ENCODE assay signal across 18 mouse cellular contexts in genomic region chr4:149025242-149025641, GRCm38 (mm10).
DNase-seq lines count a peak whose midpoint lies in the region; ATAC-seq and TF ChIP-seq lines count a peak whose summit lies in the region.
"Had no signal": no experiment of that assay in that cellular context is flagged by ENCODE, and none has a peak within 500 bp of the region (broad histone marks: within the 10 kb centered on the region; RNA-seq: fewer than 3 reads in every experiment).

No protein-coding gene starts in this region.

- ATAC-seq in frontal cortex, adult (ENCODE audit: low TSS enrichment) = peak; percentile 57; the same call in 1 of the 2 replicates
- ATAC-seq: forebrain, embryonic 16.5 days; liver, postnatal 0 days; lung, postnatal 0 days had no signal

- TF ChIP-seq POLR2A in brain, embryonic 14.5 days (IDR thresholded peaks at IDR 0.05; ENCODE audit: borderline replicate concordance, extremely low read depth, insufficient read depth, insufficient read length, poor library complexity, severe bottlenecking) = no peak

- no peak for DNase-seq in frontal cortex, postnatal 25 days (ENCODE audit: low spot score in 2 of 2)
- DNase-seq in left cerebral cortex, adult 18-20 months (ENCODE audit: low spot score in 2 of 2) = peak; percentile 6 to 12
- DNase-seq in left cerebral cortex, postnatal 4 days = no peak
- peak; percentile 60 for DNase-seq in brain, embryonic 14.5 days (ENCODE audit: low read depth)
- DNase-seq in telencephalon, adult 2 months (ENCODE audit: low read depth, low spot score) = peak; percentile 10
- DNase-seq in heart, adult 9 months (ENCODE audit: low spot score in 2 of 2) = no peak
- DNase-seq: adrenal gland, adult 2 months; cerebellum, adult 2 months; cerebellum, postnatal 25 days; embryo, embryonic 11 days; kidney, adult 11 months; kidney, postnatal 36 days; liver, postnatal 0 days; right cerebral cortex, postnatal 14 days; spleen, adult 18-20 months had no signal

- intact Hi-C loops in left cerebral cortex, postnatal 4 days (cut with DNase I) = no loop called here

- TF ChIP-seq CTCF in brain, embryonic 14.5 days (IDR thresholded peaks at IDR 0.05; ENCODE audit: borderline replicate concordance, extremely low read depth, insufficient read depth, insufficient read length) = no peak

Comparison
In these comparisons a context has a peak if more than half of its experiments do, and no peak if none do; other contexts are left out.
1. DNase-seq: peak in left cerebral cortex, adult 18-20 months (2 of 2), brain, embryonic 14.5 days (single experiment) and telencephalon, adult 2 months (single experiment); none in frontal cortex, postnatal 25 days (0 of 2), left cerebral cortex, postnatal 4 days (single experiment) and heart, adult 9 months (0 of 2).